Mouse (Mus musculus) embryonic facial prominence, embryonic 11.5 days (tissue): Measurements from ENCODE around the gene Fam166a. TPM values are rescaled to one million over a fixed set of nuclear protein-coding genes. Genes with fewer than 3 reads are reported as not detected.

Source experiments
- ATAC-seq: fragments of 200-750 bp; cut with Nextera tagmentation; replicated peaks from 2 replicates; pipeline ENCODE4 v1.8.0; 2017; ENCODE audit warnings: low read depth; ENCODE audit not compliant: insufficient number of reproducible peaks, low FRiP score, low TSS enrichment
- DNase-seq: peaks from one replicate; pipeline ENCODE4 v3.0.0-alpha.2; 2015; ENCODE audit warnings: low spot score
- H3K27ac ChIP-seq: fragments of 300-500 bp; sonication (generic); replicated peaks from 2 replicates; pipeline ENCODE4 v1.5.1; 2014; ENCODE audit warnings: mild to moderate bottlenecking, low read depth, low read length, control low read depth
- H3K27me3 ChIP-seq: fragments of 300-500 bp; sonication (generic); 2 replicates; pipeline ENCODE4 v1.6.1; 2014; ENCODE audit warnings: mild to moderate bottlenecking, low read length, moderate library complexity, mixed read lengths; ENCODE audit not compliant: control insufficient read depth, insufficient read depth
- H3K36me3 ChIP-seq: fragments of 300-500 bp; sonication (generic); replicated peaks from 2 replicates; pipeline ENCODE4 v1.6.1; 2014; ENCODE audit warnings: low read depth, mild to moderate bottlenecking, low read length, moderate library complexity, mixed read lengths; ENCODE audit not compliant: control insufficient read depth, insufficient read depth
- H3K4me1 ChIP-seq: fragments of 300-500 bp; sonication (generic); 2 replicates; pipeline ENCODE4 v1.6.1; 2014; ENCODE audit warnings: low read length, mixed read lengths; ENCODE audit not compliant: control insufficient read depth, insufficient read depth
- H3K4me2 ChIP-seq: fragments of 300-500 bp; sonication (generic); 2 replicates; pipeline ENCODE4 v1.6.1; 2014; ENCODE audit warnings: low read depth, mild to moderate bottlenecking, control low read depth, low read length, moderate library complexity
- H3K4me3 ChIP-seq: fragments of 300-500 bp; sonication (generic); 2 replicates; pipeline ENCODE4 v1.5.1; 2014; ENCODE audit warnings: low read depth, low read length, control low read depth
- H3K9ac ChIP-seq: fragments of 300-500 bp; sonication (generic); replicated peaks from 2 replicates; pipeline ENCODE4 v1.6.1; 2014; ENCODE audit warnings: mild to moderate bottlenecking, control low read depth, low read length
- H3K9me3 ChIP-seq: fragments of 300-500 bp; sonication (generic); replicated peaks from 2 replicates; pipeline ENCODE4 v1.6.1; 2016; ENCODE audit warnings: mild to moderate bottlenecking, low read length, inconsistent platforms, mixed read lengths; ENCODE audit not compliant: control insufficient read depth
- WGBS: fragments of 180-500 bp; shearing (Covaris S2); extraction: QIAGEN DNeasy Blood & Tissue Kit; methylation state at CpG from one replicate; pipeline ENCODE4 v1.1.7; 2014; 5-methylcytosine and 5-hydroxymethylcytosine counted together
- polyA plus RNA-seq: library from polyadenylated mRNA; unstranded; fragments of >200 nt; fragmentation: Nextera tagmentation; extraction: Ambion mirVana; gene quantifications from 2 replicates; pipeline ENCODE4 v1.2.1, GENCODE M21; 2014

The Fam166a gene
- polyA plus RNA-seq, 1 experiment from 2014 or later, result not detected

DNA sequence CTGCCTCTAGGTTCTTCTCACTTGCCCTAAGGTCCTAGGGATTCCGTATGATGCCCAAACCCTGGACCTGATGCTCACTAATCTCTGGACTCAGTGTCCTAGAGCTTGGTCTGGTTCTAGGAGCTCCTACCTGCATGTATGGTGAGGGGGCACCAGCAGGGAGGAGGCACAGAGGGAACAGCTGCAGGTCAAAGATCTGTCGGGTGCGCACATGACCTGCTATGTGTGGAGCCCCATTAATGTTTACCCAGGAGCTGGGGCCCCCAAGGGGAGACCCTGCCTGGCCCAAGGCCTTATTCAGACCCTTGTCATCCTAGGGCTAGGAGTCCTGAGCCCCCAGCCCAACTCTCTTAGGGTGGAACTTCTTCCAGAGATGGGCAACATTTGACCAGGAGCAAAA is 15.5 kb downstream of the Fam166a start, which contains the start of gene Slc34a3:
TSS of gene Slc34a3 (minus strand) at position 315 of the 400 bp plus-strand sequence.
- H3K9me3 ChIP-seq, result no peaks in the 10 kb centered on the region
- H3K4me2 ChIP-seq, result no peak within 1 kb of the TSS
- DNase-seq (no peak), ATAC-seq (no peak)
- no peak within 1 kb of the TSS for H3K27ac ChIP-seq
- 84% methylated on average over 3 of the region's 3 CpGs for WGBS
- H3K27me3 ChIP-seq, result no peaks in the 10 kb centered on the region
- no peaks in the 10 kb centered on the region for H3K36me3 ChIP-seq
- H3K4me3 ChIP-seq, result no peak within 1 kb of the TSS
- H3K9ac ChIP-seq, result no peak within 1 kb of the TSS
- no peaks in the 10 kb centered on the region for H3K4me1 ChIP-seq

DNA sequence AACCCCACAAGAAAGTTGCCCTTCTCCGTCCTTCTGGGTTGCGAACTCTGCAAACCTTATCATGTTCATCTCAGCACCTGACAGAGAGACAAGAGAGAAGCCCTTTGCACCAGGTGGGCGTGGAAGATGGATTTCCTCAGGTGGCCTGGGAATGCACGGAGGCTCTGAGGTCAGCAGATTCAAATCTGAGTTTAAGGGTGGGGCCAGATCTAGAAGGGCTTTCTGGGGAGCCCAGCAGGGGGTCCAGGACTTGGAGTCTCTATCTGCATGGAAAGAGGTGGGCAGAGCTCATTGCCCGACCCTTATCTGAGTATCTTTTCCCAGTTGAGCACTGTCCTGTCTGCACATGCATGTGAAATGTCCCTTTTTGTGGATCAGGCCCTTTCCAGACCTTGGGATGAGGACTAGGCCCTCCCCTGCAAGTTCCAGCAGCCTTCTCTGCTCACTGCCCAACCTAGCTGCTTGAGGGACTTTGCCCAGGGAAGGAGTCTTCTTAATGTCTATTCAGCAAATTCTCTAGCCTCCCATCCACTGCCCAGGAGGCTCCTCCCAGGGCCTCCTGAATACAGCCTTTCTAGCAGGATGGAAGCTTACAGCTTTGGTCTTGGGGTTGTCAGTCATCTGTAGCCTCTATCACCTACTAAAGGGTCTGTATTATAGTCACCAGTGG is 16.1 kb downstream of the Fam166a start:
- Histone ChIP-seq H3K27me3 (no peaks in the 10 kb centered on the region), H3K4me2 (no peak overlapping the region), H3K27ac (no peak overlapping the region), H3K36me3 (no peaks in the 10 kb centered on the region), H3K4me3 (no peak overlapping the region), H3K9me3 (no peaks in the 10 kb centered on the region), H3K4me1 (no peaks in the 10 kb centered on the region), H3K9ac (no peak overlapping the region)
- ATAC-seq, result no peak
- DNase-seq, result no peak
- 66% methylated on average over 5 of the region's 5 CpGs for WGBS

DNA sequence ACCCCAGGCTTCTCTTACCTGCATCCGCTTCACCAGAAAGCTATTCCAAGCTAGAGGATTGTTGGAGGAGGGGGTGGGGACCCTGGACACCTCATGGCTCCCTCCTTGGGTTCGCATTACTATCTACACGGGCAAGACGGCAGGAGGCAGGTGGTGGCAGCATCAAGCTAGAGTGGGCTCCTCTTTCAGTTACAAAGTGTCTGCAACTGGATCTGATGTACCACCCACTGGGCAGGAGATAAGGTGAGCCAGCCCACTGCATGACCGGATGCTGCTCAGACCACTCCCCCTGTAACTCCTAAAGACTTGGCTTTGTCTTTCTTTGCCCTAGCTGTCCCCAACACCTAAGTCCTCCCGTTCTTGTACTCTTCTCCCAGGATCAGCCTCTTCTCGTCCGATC is 18.1 kb downstream of the Fam166a start, which contains the start of gene Rnf224:
TSS of gene Rnf224 (minus strand) at position 174 of the 400 bp plus-strand sequence.
- H3K4me1 ChIP-seq, result peaks cover 4% of the 10 kb centered on the region; the same call in 1 of the 2 replicates
- peaks cover 8% of the 10 kb centered on the region for H3K27me3 ChIP-seq
- H3K36me3 ChIP-seq, result no peaks in the 10 kb centered on the region
- WGBS, result 36% methylated on average over 8 of the region's 8 CpGs
- no peak for DNase-seq
- H3K9me3 ChIP-seq, result no peaks in the 10 kb centered on the region
- H3K27ac ChIP-seq, result no peak within 1 kb of the TSS
- ATAC-seq, result no peak
- H3K4me3 ChIP-seq, result no peak within 1 kb of the TSS
- H3K9ac ChIP-seq, result no peak within 1 kb of the TSS
- H3K4me2 ChIP-seq, result no peak within 1 kb of the TSS

DNA sequence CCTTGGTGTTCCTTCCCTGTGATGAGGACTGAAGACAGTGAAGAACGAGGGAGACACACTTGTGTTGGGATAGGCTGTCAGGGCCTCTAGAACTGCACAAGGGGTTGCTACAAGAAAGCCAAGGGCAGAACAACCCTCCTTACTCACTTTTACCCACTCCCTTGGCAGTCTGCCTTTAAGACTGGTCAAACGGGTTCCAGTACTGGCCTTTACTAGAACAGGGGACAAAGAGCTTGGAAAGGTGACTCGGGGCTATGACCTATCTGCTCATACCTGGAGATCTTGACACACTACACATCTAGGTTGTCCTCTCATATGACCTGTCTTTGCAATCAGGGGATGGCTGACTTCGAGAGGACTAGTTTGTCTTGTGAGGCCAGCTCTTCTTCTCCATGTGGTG is 19.0 kb downstream of the Fam166a start:
- no peak for DNase-seq
- no peak for ATAC-seq
- no peak overlapping the region for H3K9ac ChIP-seq
- peaks cover 17% of the 10 kb centered on the region for H3K27me3 ChIP-seq
- no peak overlapping the region for H3K27ac ChIP-seq
- no peak overlapping the region for H3K4me2 ChIP-seq
- no peaks in the 10 kb centered on the region for H3K9me3 ChIP-seq
- H3K36me3 ChIP-seq, result no peaks in the 10 kb centered on the region
- 67% methylated on average over 4 of the region's 4 CpGs for WGBS
- no peak overlapping the region for H3K4me3 ChIP-seq
- peaks cover 7% of the 10 kb centered on the region; the same call in 1 of the 2 replicates for H3K4me1 ChIP-seq

DNA sequence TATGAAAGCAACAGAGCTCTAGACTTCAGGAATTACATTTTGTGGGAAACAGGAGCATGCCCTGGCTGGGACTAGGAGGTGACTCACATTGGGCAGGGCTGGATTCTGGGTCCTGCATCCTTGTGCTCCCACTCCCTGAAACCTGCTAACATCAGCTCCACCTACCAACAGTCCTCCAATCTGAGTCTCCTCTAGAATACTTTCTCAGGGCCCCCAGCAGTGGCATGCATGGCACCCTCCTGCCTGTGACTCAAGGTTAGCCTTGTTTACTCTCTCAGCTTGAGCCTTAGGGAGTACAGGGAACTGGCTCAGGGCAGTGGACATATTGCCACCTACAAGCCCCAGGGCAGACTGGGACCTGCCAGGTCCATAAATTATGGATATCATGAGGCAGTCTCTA is 19.6 kb downstream of the Fam166a start:
- Histone ChIP-seq H3K4me2 (no peak overlapping the region), H3K27ac (no peak overlapping the region)
- DNase-seq, result no peak

DNA sequence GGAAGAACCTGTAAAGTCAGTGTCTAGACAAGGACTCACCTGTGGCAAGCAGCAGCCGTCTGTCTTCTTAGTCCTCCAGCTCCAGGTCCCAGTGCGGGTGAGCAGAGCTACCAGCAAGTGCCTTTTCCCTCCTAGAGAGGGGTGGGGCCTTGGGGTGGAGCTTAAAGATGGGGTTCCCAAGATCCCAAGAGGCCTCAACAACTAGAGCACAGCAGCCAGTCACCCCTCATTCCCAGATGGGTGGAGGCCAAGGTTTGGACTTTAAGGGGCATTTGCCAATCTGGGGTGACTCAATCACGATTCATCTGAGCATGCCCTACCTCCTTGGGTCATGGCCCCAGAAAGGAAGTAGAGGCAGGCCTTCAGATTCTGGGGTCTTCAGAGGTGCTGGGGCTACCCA is 21.2 kb downstream of the Fam166a start:
- no peak for ATAC-seq
- Histone ChIP-seq H3K4me2 (no peak overlapping the region), H3K4me1 (peaks cover 8% of the 10 kb centered on the region; the same call in 1 of the 2 replicates)

More for the DNA sequence above, 19.6 kb downstream of the Fam166a start:
- ATAC-seq, result no peak
- Histone ChIP-seq H3K9me3 (no peaks in the 10 kb centered on the region), H3K4me1 (peaks cover 8% of the 10 kb centered on the region; the same call in 1 of the 2 replicates), H3K9ac (no peak overlapping the region), H3K36me3 (no peaks in the 10 kb centered on the region), H3K27me3 (peaks cover 23% of the 10 kb centered on the region), H3K4me3 (no peak overlapping the region)

DNA sequence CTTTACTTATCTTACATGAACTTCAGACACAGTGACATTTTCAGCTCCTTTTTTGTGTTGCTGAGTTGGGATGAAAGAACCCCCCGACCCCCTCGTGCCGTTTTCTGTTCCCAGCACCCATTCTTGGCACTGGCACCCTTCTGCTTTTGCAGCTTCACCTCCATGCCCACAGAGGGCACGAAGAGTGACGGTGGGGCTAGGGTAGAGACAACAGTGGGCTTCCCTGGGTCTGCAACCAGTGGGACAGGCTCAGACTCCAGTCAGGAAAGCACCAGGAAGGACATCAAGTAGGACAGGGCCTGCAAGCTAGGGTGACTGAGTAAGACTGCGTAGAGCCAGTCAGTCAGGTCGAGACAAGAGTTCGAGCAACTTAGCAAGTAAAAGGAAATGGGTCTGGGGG is 21.8 kb downstream of the Fam166a start:
- H3K9ac ChIP-seq, result peak overlapping the region; percentile 37
- no peak overlapping the region; the same call in 1 of the 2 replicates for H3K4me3 ChIP-seq
- 45% methylated on average over 8 of the region's 8 CpGs for WGBS
- H3K27ac ChIP-seq, result no peak overlapping the region
- no peaks in the 10 kb centered on the region for H3K9me3 ChIP-seq
- no peak for DNase-seq
- no peaks in the 10 kb centered on the region for H3K36me3 ChIP-seq
- peak; percentile 10; the same call in 1 of the 2 replicates for ATAC-seq
- H3K4me2 ChIP-seq, result peak overlapping the region; percentile 55
- H3K4me1 ChIP-seq, result peaks cover 8% of the 10 kb centered on the region; the same call in 1 of the 2 replicates
- peaks cover 25% of the 10 kb centered on the region for H3K27me3 ChIP-seq

More for the DNA sequence above, 21.2 kb downstream of the Fam166a start:
- Histone ChIP-seq H3K27me3 (peaks cover 25% of the 10 kb centered on the region), H3K9ac (no peak overlapping the region), H3K9me3 (no peaks in the 10 kb centered on the region), H3K27ac (no peak overlapping the region), H3K36me3 (no peaks in the 10 kb centered on the region), H3K4me3 (no peak overlapping the region)
- 90% methylated on average over 3 of the region's 3 CpGs for WGBS
- no peak for DNase-seq

DNA sequence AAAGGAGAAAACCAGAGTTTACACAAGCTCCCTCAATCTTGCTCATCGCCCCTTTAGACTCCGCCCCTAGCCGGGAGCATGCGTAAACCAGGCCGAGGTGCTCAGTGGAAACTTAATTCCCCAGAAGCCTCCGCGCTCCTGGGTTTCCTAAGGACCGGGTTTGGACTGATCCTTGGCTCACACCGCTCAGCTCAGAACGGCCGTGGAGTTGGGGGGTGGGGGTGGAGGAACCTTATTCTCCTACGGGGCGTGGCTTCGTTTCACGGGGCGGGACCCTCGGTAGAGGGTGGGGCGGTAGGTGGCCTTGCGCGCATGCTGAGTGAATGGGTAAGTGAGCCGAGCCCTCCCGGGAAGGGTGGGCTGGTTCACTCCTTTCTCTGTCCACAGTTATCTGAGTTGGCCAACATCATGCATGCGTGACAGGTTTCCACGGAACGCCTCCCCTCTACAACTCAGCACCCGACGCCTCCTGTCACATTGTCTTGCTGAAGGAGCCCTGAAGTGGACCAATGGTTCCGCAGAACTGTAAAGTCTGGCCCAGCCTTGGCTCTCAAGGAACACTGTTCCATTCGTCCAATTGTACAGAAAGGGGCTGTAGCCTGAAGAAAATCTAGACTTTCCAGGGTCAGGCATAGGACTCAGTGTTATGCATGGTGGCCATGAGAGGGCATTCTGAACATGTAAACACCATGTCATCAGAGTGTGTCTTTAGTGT is 22.3 kb downstream of the Fam166a start:
- H3K9me3 ChIP-seq, result no peaks in the 10 kb centered on the region
- DNase-seq, result peak; percentile 86
- peak overlapping the region; percentile 34 for H3K9ac ChIP-seq
- H3K4me2 ChIP-seq, result peak overlapping the region; percentile 55
- no peak overlapping the region for H3K27ac ChIP-seq
- H3K4me1 ChIP-seq, result peaks cover 8% of the 10 kb centered on the region; the same call in 1 of the 2 replicates
- peak overlapping the region; percentile 54 for H3K4me3 ChIP-seq
- peak; percentile 74 for ATAC-seq
- peaks cover 25% of the 10 kb centered on the region for H3K27me3 ChIP-seq
- whole genome bisulfite sequencing, result 1% methylated on average over 29 of the region's 29 CpGs
- no peaks in the 10 kb centered on the region for H3K36me3 ChIP-seq
